In genomic region chr13:46420095-46420494, GRCm38 (mm10) we compare ENCODE assay signal across 10 mouse cellular contexts. TPM values are rescaled to one million over a fixed set of nuclear protein-coding genes. Genes with fewer than 3 reads are reported as not detected.
DNase-seq lines count a peak whose midpoint lies in the region; ATAC-seq and TF ChIP-seq lines count a peak whose summit lies in the region.
"Had no signal": no experiment of that assay in that cellular context is flagged by ENCODE, and none has a peak within 500 bp of the region (broad histone marks: within the 10 kb centered on the region; RNA-seq: fewer than 3 reads in every experiment).

No protein-coding gene starts in this region.

- 17% methylated on average over 3 of the region's 3 CpGs for WGBS in kidney, postnatal 0 days
- 40% methylated on average over 3 of the region's 3 CpGs for WGBS in kidney, adult 2 months
- WGBS in embryonic facial prominence, embryonic 15.5 days = 18% methylated on average over 3 of the region's 3 CpGs
- WGBS in hindbrain, embryonic 15.5 days = 13% methylated on average over 3 of the region's 3 CpGs
- WGBS in neural tube, embryonic 12.5 days = 8% methylated on average over 3 of the region's 3 CpGs

- no peaks in the 10 kb centered on the region; the same call in 1 of the 2 replicates for H3K4me1 ChIP-seq in kidney, postnatal 0 days (replicated peaks; ENCODE audit: insufficient read depth, low read length)
- no peaks in the 10 kb centered on the region for H3K4me1 ChIP-seq in kidney, adult 2 months (ENCODE audit: control insufficient read depth, insufficient read depth, low read length)
- H3K4me1 ChIP-seq in embryonic facial prominence, embryonic 15.5 days = peaks cover 7% of the 10 kb centered on the region; the same call in 1 of the 2 replicates
- peaks cover 23% of the 10 kb centered on the region for H3K4me1 ChIP-seq in hindbrain, embryonic 15.5 days (replicated peaks)
- peaks cover 15% of the 10 kb centered on the region for H3K4me1 ChIP-seq in neural tube, embryonic 12.5 days

- no peak for ATAC-seq in kidney, postnatal 0 days (replicated peaks; ENCODE audit: low FRiP score, low read depth)
- ATAC-seq in embryonic facial prominence, embryonic 15.5 days (ENCODE audit: insufficient number of reproducible peaks, low FRiP score, low TSS enrichment, low read depth) = no peak
- ATAC-seq in hindbrain, embryonic 15.5 days (ENCODE audit: low FRiP score, low read depth) = no peak
- no peak for ATAC-seq in neural tube, embryonic 12.5 days (ENCODE audit: low FRiP score, low read depth)

- no peak for TF ChIP-seq POLR2A in kidney, adult 2 months (IDR thresholded peaks at IDR 0.05; ENCODE audit: low read depth, low read length)

- no peaks in the 10 kb centered on the region for H3K9me3 ChIP-seq in kidney, postnatal 0 days (replicated peaks; ENCODE audit: low read length)
- H3K9me3 ChIP-seq in embryonic facial prominence, embryonic 15.5 days (replicated peaks) = no peaks in the 10 kb centered on the region
- no peaks in the 10 kb centered on the region for H3K9me3 ChIP-seq in hindbrain, embryonic 15.5 days
- no peaks in the 10 kb centered on the region for H3K9me3 ChIP-seq in neural tube, embryonic 12.5 days
- H3K9me3 ChIP-seq: G1E had no signal

- no peak for DNase-seq in kidney, postnatal 0 days (ENCODE audit: low spot score)
- no peak for DNase-seq in kidney, adult 2 months
- DNase-seq in thymus, postnatal 25 days = no peak
- no peak for DNase-seq in spleen, adult 18-20 months
- DNase-seq in right cerebral cortex, postnatal 10 days (ENCODE audit: low spot score in 2 of 2) = no peak
- DNase-seq: lung, postnatal 4 days had no signal

- peak overlapping the region; percentile 32 for H3K4me2 ChIP-seq in kidney, postnatal 0 days (ENCODE audit: low read length)
- H3K4me2 ChIP-seq in embryonic facial prominence, embryonic 15.5 days (replicated peaks) = peak overlapping the region; percentile 96
- peak overlapping the region; percentile 95 for H3K4me2 ChIP-seq in hindbrain, embryonic 15.5 days
- peak overlapping the region; percentile 96 for H3K4me2 ChIP-seq in neural tube, embryonic 12.5 days (replicated peaks)

- H3K27ac ChIP-seq in kidney, postnatal 0 days = no peak overlapping the region
- H3K27ac ChIP-seq in kidney, adult 2 months (ENCODE audit: insufficient read depth, low read depth, low read length) = no peak overlapping the region
- no peak overlapping the region for H3K27ac ChIP-seq in embryonic facial prominence, embryonic 15.5 days (replicated peaks)
- 0 out of 2 replicates have a peak overlapping the region, but pooled peaks have one; percentile 49 for H3K27ac ChIP-seq in hindbrain, embryonic 15.5 days (replicated peaks)
- no peak overlapping the region for H3K27ac ChIP-seq in neural tube, embryonic 12.5 days

- no peaks in the 10 kb centered on the region for H3K27me3 ChIP-seq in kidney, postnatal 0 days (ENCODE audit: insufficient read depth, low read length)
- no peaks in the 10 kb centered on the region; the same call in none of the 2 replicates for H3K27me3 ChIP-seq in kidney, adult 2 months (replicated peaks; ENCODE audit: control insufficient read depth, insufficient read depth, low read length)
- peaks cover 2% of the 10 kb centered on the region; the same call in 1 of the 2 replicates for H3K27me3 ChIP-seq in embryonic facial prominence, embryonic 15.5 days
- H3K27me3 ChIP-seq in hindbrain, embryonic 15.5 days = no peaks in the 10 kb centered on the region
- H3K27me3 ChIP-seq in neural tube, embryonic 12.5 days (replicated peaks) = no peaks in the 10 kb centered on the region

- H3K36me3 ChIP-seq in kidney, postnatal 0 days (ENCODE audit: insufficient read depth, low read length) = no peaks in the 10 kb centered on the region
- H3K36me3 ChIP-seq in kidney, adult 2 months (ENCODE audit: control insufficient read depth, insufficient read depth, low read length) = no peaks in the 10 kb centered on the region
- no peaks in the 10 kb centered on the region for H3K36me3 ChIP-seq in embryonic facial prominence, embryonic 15.5 days
- no peaks in the 10 kb centered on the region for H3K36me3 ChIP-seq in hindbrain, embryonic 15.5 days
- H3K36me3 ChIP-seq in neural tube, embryonic 12.5 days = peaks cover 4% of the 10 kb centered on the region; the same call in 1 of the 2 replicates
- H3K36me3 ChIP-seq: G1E had no signal

- TF ChIP-seq CTCF in kidney, postnatal 0 days (IDR thresholded peaks at IDR 0.05; ENCODE audit: low read depth) = no peak
- no peak for TF ChIP-seq CTCF in kidney, adult 2 months (conservative IDR thresholded peaks at IDR 0.05; ENCODE audit: insufficient read depth, insufficient read length, low read depth, low read length)

- 0 out of 2 replicates have a peak overlapping the region, but pooled peaks have one; percentile 11 for H3K4me3 ChIP-seq in kidney, postnatal 0 days (replicated peaks; ENCODE audit: low read depth, low read length)
- no peak overlapping the region for H3K4me3 ChIP-seq in kidney, adult 2 months (ENCODE audit: insufficient read depth, low read depth, low read length)
- peak overlapping the region; percentile 61 for H3K4me3 ChIP-seq in embryonic facial prominence, embryonic 15.5 days (replicated peaks)
- peak overlapping the region; percentile 61 for H3K4me3 ChIP-seq in hindbrain, embryonic 15.5 days
- H3K4me3 ChIP-seq in neural tube, embryonic 12.5 days = peak overlapping the region; percentile 67

- H3K9ac ChIP-seq in kidney, postnatal 0 days (ENCODE audit: low read depth, low read length) = no peak overlapping the region
- no peak overlapping the region for H3K9ac ChIP-seq in embryonic facial prominence, embryonic 15.5 days
- peak overlapping the region; percentile 43 for H3K9ac ChIP-seq in hindbrain, embryonic 15.5 days
- H3K9ac ChIP-seq in neural tube, embryonic 12.5 days = 0 out of 2 replicates have a peak overlapping the region, but pooled peaks have one; percentile 77

RNA-seq across cellular contexts. Expression of gene Rbm24, which starts 1.9 kb away (rescaled TPM):
- polyA plus RNA-seq in kidney, postnatal 0 days (2015; fragmentation: Nextera tagmentation; extraction: Ambion mirVana) = 1.0 and 1.2 TPM in 2 replicates
- 2.1 and 3.6 TPM in 2 replicates for polyA plus RNA-seq in kidney, adult 2 months (2012; rRNA removed)
- polyA plus RNA-seq in embryonic facial prominence, embryonic 15.5 days (2015; fragmentation: Nextera tagmentation; extraction: Ambion mirVana) = 7.7 and 10.2 TPM in 2 replicates
- 2.7 and 3.4 TPM in 2 replicates for polyA plus RNA-seq in hindbrain, embryonic 15.5 days (2015; fragmentation: Nextera tagmentation; extraction: Ambion mirVana)
- polyA plus RNA-seq in neural tube, embryonic 12.5 days (2016; fragmentation: Nextera tagmentation; extraction: Ambion mirVana) = 5.8 and 7.7 TPM in 2 replicates
- polyA plus RNA-seq: G1E had no signal

Comparison
In these comparisons a context has a peak if more than half of its experiments do, and no peak if none do; other contexts are left out.
1. H3K4me2 ChIP-seq: peak in every context shown above with its lines; median percentile 96 in embryonic facial prominence, embryonic 15.5 days; 96 in neural tube, embryonic 12.5 days; 95 in hindbrain, embryonic 15.5 days; 32 in kidney, postnatal 0 days.
2. H3K9ac ChIP-seq: peak in hindbrain, embryonic 15.5 days (single experiment) and neural tube, embryonic 12.5 days (single experiment); none in kidney, postnatal 0 days (single experiment) and embryonic facial prominence, embryonic 15.5 days (single experiment).